Mouse (Mus musculus): ENCODE measurements at regions not wholly inside any gene's neighbourhood (a gene's known extent, or its start where the extent isn't known, plus 50 kb on each side); places are given as distances from the start of the nearest gene placed in this dataset.

- ATAC-seq (ENCODE audit: low FRiP score, low TSS enrichment): no peak
- no peaks in the 10 kb centered on the region for H3K9me3 ChIP-seq (ENCODE audit: control insufficient read depth, low read length)
- no peak overlapping the region for H3K4me3 ChIP-seq (ENCODE audit: low read length)
- 90% methylated on average over 2 of the region's 2 CpGs for WGBS
- peaks cover 5% of the 10 kb centered on the region; the same call in 1 of the 2 replicates for H3K4me1 ChIP-seq (ENCODE audit: control insufficient read depth, insufficient read depth, low read length)
- no peaks in the 10 kb centered on the region; the same call in 1 of the 2 replicates for H3K27me3 ChIP-seq (ENCODE audit: control insufficient read depth, insufficient read depth, low read length)
- no peak overlapping the region for H3K27ac ChIP-seq (ENCODE audit: low read depth, low read length)
- H3K4me2 ChIP-seq (replicated peaks; ENCODE audit: low read depth, low read length): no peak overlapping the region
- no peak overlapping the region for H3K9ac ChIP-seq (ENCODE audit: low read depth, low read length)
- no peaks in the 10 kb centered on the region for H3K36me3 ChIP-seq (ENCODE audit: control insufficient read depth, insufficient read depth, low read length)
Measured at GRCm38 (mm10) chr12:117346091-117346490, 170.2 kb upstream of the Rapgef5 start.

GRCm38 (mm10) chr12:117347135-117347534 is 169.1 kb upstream of the Rapgef5 start:
- Histone ChIP-seq H3K36me3 (ENCODE audit: control insufficient read depth, insufficient read depth, low read length) (no peaks in the 10 kb centered on the region), H3K4me3 (ENCODE audit: low read length) (no peak overlapping the region), H3K27me3 (ENCODE audit: control insufficient read depth, insufficient read depth, low read length) (no peaks in the 10 kb centered on the region; the same call in 1 of the 2 replicates), H3K27ac (ENCODE audit: low read depth, low read length) (no peak overlapping the region), H3K4me1 (ENCODE audit: control insufficient read depth, insufficient read depth, low read length) (peaks cover 5% of the 10 kb centered on the region; the same call in 1 of the 2 replicates), H3K9ac (ENCODE audit: low read depth, low read length) (no peak overlapping the region), H3K4me2 (replicated peaks; ENCODE audit: low read depth, low read length) (no peak overlapping the region), H3K9me3 (ENCODE audit: control insufficient read depth, low read length) (no peaks in the 10 kb centered on the region)
- ATAC-seq (ENCODE audit: low FRiP score, low TSS enrichment): no peak
- WGBS: 51% methylated on average over 3 of the region's 3 CpGs

DNA sequence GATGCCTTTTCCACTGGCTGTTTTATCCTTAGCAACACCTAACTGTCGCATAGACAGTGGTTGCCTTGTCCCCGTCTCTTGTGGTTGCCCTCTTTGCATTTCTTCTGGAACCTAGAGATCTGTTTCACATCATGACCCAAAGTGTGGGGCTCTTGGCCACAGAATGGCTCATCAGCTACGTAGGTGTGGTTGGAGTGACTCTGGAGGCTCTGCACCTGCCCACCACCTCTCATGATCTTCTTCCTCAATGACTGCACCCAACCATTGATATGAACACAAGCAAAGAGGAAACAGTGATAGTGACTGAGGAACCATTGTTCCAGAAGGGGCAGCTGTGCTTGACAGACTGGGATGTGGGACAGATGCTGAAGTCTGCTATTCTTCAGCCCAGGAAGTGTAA is 167.8 kb upstream of the Rapgef5 start:
- Histone ChIP-seq H3K27me3 (ENCODE audit: control insufficient read depth, insufficient read depth, low read length) (no peaks in the 10 kb centered on the region; the same call in 1 of the 2 replicates), H3K4me1 (ENCODE audit: control insufficient read depth, insufficient read depth, low read length) (peaks cover 5% of the 10 kb centered on the region; the same call in 1 of the 2 replicates), H3K27ac (ENCODE audit: low read depth, low read length) (no peak overlapping the region), H3K4me2 (replicated peaks; ENCODE audit: low read depth, low read length) (no peak overlapping the region), H3K9me3 (ENCODE audit: control insufficient read depth, low read length) (no peaks in the 10 kb centered on the region), H3K9ac (ENCODE audit: low read depth, low read length) (no peak overlapping the region), H3K4me3 (ENCODE audit: low read length) (no peak overlapping the region), H3K36me3 (ENCODE audit: control insufficient read depth, insufficient read depth, low read length) (no peaks in the 10 kb centered on the region)
- 89% methylated on average over 3 of the region's 3 CpGs for WGBS
- no peak for ATAC-seq (ENCODE audit: low FRiP score, low TSS enrichment)

DNA sequence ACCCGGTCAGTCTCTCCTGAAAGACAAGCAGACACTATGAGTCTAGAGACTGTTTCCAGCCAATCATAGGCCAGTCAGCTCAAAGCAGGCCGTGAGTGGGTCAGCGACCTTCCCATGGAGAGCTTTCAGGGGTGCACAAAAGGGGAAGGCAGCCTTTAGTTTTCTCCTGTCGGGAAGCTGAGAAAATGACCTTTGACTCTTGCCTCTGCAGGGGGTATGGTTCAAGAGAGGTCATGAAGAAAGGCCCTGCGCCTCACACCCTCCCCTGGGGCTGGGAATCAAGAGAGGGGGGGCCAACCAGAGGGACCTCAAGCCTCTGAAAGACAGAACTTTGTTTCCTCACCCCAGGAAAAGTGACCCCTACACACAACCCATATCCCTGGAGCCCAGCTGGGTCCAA is 164.4 kb upstream of the Rapgef5 start:
- Histone ChIP-seq H3K27ac (ENCODE audit: low read depth, low read length) (no peak overlapping the region), H3K9ac (ENCODE audit: low read depth, low read length) (no peak overlapping the region), H3K4me1 (ENCODE audit: control insufficient read depth, insufficient read depth, low read length) (no peaks in the 10 kb centered on the region), H3K36me3 (ENCODE audit: control insufficient read depth, insufficient read depth, low read length) (no peaks in the 10 kb centered on the region), H3K4me2 (replicated peaks; ENCODE audit: low read depth, low read length) (no peak overlapping the region), H3K27me3 (ENCODE audit: control insufficient read depth, insufficient read depth, low read length) (no peaks in the 10 kb centered on the region; the same call in 1 of the 2 replicates), H3K9me3 (ENCODE audit: control insufficient read depth, low read length) (no peaks in the 10 kb centered on the region), H3K4me3 (ENCODE audit: low read length) (no peak overlapping the region)
- 15% methylated on average over 5 of the region's 5 CpGs for WGBS
- ATAC-seq (ENCODE audit: low FRiP score, low TSS enrichment): no peak

DNA sequence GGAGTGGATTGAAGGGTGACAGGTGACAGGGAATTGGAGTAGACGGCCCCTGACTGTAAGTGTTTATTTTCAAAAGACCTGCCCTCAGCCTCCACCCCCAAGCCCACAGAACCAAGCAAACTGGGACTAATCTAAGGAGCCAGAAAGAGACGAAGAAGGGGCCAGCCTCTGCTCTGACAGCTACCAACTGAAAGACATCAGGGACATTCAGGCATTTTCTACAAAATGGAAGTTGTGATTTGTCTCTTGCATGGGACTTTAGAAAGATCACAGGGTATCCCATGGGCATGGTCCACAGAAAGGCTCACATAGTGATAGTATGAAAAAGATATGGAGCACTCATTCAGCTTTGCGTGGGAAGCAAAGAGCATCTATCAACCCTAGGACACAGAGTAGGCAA is 163.8 kb upstream of the Rapgef5 start:
- no peaks in the 10 kb centered on the region for H3K9me3 ChIP-seq (ENCODE audit: control insufficient read depth, low read length)
- no peak overlapping the region for H3K9ac ChIP-seq (ENCODE audit: low read depth, low read length)
- H3K27me3 ChIP-seq (ENCODE audit: control insufficient read depth, insufficient read depth, low read length): no peaks in the 10 kb centered on the region; the same call in 1 of the 2 replicates
- no peaks in the 10 kb centered on the region for H3K36me3 ChIP-seq (ENCODE audit: control insufficient read depth, insufficient read depth, low read length)
- no peak overlapping the region for H3K4me2 ChIP-seq (replicated peaks; ENCODE audit: low read depth, low read length)
- no peak for ATAC-seq (ENCODE audit: low FRiP score, low TSS enrichment)
- no peaks in the 10 kb centered on the region for H3K4me1 ChIP-seq (ENCODE audit: control insufficient read depth, insufficient read depth, low read length)
- no peak overlapping the region for H3K4me3 ChIP-seq (ENCODE audit: low read length)
- H3K27ac ChIP-seq (ENCODE audit: low read depth, low read length): no peak overlapping the region
- WGBS: 58% methylated on average over 3 of the region's 3 CpGs

DNA sequence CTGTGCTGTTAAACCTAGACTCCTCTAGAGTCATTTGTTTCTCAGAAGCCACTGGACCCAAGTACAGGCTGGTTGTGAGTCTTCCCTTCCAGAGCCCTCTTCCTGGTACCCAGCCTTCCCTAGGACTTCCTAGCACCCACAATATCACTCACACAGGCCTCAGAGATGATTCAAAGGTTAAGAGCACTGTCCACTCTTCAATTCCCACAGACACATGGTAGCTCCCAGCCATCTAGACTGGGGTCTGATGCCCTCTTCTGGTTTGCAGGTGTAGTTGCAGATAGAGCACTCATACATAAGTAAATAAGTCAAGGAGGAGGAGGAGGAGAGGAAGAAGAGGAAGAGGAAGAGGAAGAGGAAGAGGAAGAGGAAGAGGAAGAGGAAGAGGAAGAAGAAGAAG is 163.3 kb upstream of the Rapgef5 start:
- Histone ChIP-seq H3K4me1 (ENCODE audit: control insufficient read depth, insufficient read depth, low read length) (no peaks in the 10 kb centered on the region), H3K9ac (ENCODE audit: low read depth, low read length) (no peak overlapping the region), H3K27me3 (ENCODE audit: control insufficient read depth, insufficient read depth, low read length) (no peaks in the 10 kb centered on the region; the same call in 1 of the 2 replicates), H3K9me3 (ENCODE audit: control insufficient read depth, low read length) (no peaks in the 10 kb centered on the region), H3K4me2 (replicated peaks; ENCODE audit: low read depth, low read length) (no peak overlapping the region), H3K27ac (ENCODE audit: low read depth, low read length) (no peak overlapping the region), H3K4me3 (ENCODE audit: low read length) (no peak overlapping the region), H3K36me3 (ENCODE audit: control insufficient read depth, insufficient read depth, low read length) (no peaks in the 10 kb centered on the region)
- ATAC-seq (ENCODE audit: low FRiP score, low TSS enrichment): no peak

GRCm38 (mm10) chr12:117357811-117358210 is 158.5 kb upstream of the Rapgef5 start:
- H3K9ac ChIP-seq (ENCODE audit: low read depth, low read length): no peak overlapping the region
- no peaks in the 10 kb centered on the region for H3K9me3 ChIP-seq (ENCODE audit: control insufficient read depth, low read length)
- ATAC-seq (ENCODE audit: low FRiP score, low TSS enrichment): no peak
- no peak overlapping the region for H3K4me3 ChIP-seq (ENCODE audit: low read length)
- H3K27me3 ChIP-seq (ENCODE audit: control insufficient read depth, insufficient read depth, low read length): no peaks in the 10 kb centered on the region
- H3K27ac ChIP-seq (ENCODE audit: low read depth, low read length): no peak overlapping the region
- no peaks in the 10 kb centered on the region for H3K36me3 ChIP-seq (ENCODE audit: control insufficient read depth, insufficient read depth, low read length)
- H3K4me1 ChIP-seq (ENCODE audit: control insufficient read depth, insufficient read depth, low read length): no peaks in the 10 kb centered on the region
- 91% methylated on average over 2 of the region's 2 CpGs for WGBS
- H3K4me2 ChIP-seq (replicated peaks; ENCODE audit: low read depth, low read length): no peak overlapping the region

- ATAC-seq (ENCODE audit: low FRiP score, low TSS enrichment): no peak
- Histone ChIP-seq H3K4me1 (ENCODE audit: control insufficient read depth, insufficient read depth, low read length) (no peaks in the 10 kb centered on the region), H3K36me3 (ENCODE audit: control insufficient read depth, insufficient read depth, low read length) (no peaks in the 10 kb centered on the region), H3K4me3 (ENCODE audit: low read length) (no peak overlapping the region), H3K27ac (ENCODE audit: low read depth, low read length) (no peak overlapping the region), H3K9ac (ENCODE audit: low read depth, low read length) (no peak overlapping the region), H3K4me2 (replicated peaks; ENCODE audit: low read depth, low read length) (no peak overlapping the region), H3K9me3 (ENCODE audit: control insufficient read depth, low read length) (no peaks in the 10 kb centered on the region), H3K27me3 (ENCODE audit: control insufficient read depth, insufficient read depth, low read length) (no peaks in the 10 kb centered on the region)
- 94% methylated on average over 3 of the region's 3 CpGs for WGBS
Measured at GRCm38 (mm10) chr12:117358891-117359290, 157.4 kb upstream of the Rapgef5 start.

- 82% methylated on average over 4 of the region's 4 CpGs for WGBS
- Histone ChIP-seq H3K27me3 (ENCODE audit: control insufficient read depth, insufficient read depth, low read length) (no peaks in the 10 kb centered on the region), H3K9me3 (ENCODE audit: control insufficient read depth, low read length) (no peaks in the 10 kb centered on the region), H3K9ac (ENCODE audit: low read depth, low read length) (no peak overlapping the region), H3K27ac (ENCODE audit: low read depth, low read length) (no peak overlapping the region), H3K4me3 (ENCODE audit: low read length) (no peak overlapping the region), H3K36me3 (ENCODE audit: control insufficient read depth, insufficient read depth, low read length) (no peaks in the 10 kb centered on the region), H3K4me2 (replicated peaks; ENCODE audit: low read depth, low read length) (no peak overlapping the region), H3K4me1 (ENCODE audit: control insufficient read depth, insufficient read depth, low read length) (no peaks in the 10 kb centered on the region)
- no peak for ATAC-seq (ENCODE audit: low FRiP score, low TSS enrichment)
Measured at GRCm38 (mm10) chr12:117360215-117360614, 156.1 kb upstream of the Rapgef5 start.

Measured in kidney, embryonic 14.5 days (tissue).